Mouse (Mus musculus): ENCODE data around the gene Mindy4. TPM values are rescaled to one million over a fixed set of nuclear protein-coding genes. Genes with fewer than 3 reads are reported as not detected.

The Mindy4 gene
- polyA plus RNA-seq, 1 experiment from 2014 or later, result 14.4 TPM

DNA sequence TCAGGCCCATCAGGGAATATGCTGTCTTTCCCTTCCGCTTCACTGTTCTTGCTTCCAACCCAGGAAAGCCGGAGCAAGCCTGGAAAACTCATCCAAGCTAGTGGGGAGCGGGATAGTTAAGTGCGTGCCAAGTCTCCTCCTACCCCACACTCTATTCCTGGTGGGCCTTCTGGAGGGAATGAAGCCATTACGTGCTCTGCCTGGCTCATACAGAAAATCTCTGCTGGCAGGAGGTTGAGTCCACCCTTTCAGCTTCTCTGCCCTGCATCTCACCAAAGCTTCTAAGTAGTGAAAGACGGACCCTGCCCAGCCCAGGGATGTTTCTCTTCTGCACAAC lies 129.6 kb downstream of the Mindy4 start:
- 36% methylated on average over 6 of the region's 6 CpGs for WGBS

DNA sequence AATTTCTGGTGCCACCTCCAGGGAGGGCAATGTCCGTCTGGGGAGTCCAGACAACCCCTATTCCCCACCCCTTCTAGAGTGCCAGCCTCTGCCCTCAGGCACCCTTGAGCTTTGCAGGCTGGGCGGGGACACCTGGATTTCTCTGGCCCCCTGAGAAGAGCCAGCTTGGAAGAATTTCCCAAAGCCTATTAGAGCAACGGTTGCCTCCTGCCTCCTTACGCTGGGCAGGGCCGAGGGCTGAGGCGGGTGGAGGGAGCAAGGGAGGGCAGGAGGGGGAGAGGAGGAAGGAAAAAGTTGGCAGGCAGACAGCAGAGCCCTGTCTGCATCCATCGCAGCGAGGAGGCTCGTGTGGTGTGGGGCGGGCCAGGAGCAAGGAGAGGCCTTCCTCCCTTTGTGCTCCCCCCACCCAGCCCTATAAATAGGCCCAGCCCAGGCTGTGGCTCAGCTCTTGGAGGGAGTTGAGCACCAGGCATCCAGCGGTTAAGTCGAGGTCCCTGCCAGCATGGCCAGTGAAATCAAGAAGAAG lies 132.9 kb downstream of the Mindy4 start, which contains the start of gene Aqp1:
Gene Aqp1, plus strand, starts transcription at position 444 of the 526 bp plus-strand sequence.
- peak; percentile 74 for ATAC-seq
- peaks cover 25% of the 10 kb centered on the region for H3K4me1 ChIP-seq (replicated peaks; ENCODE audit: control insufficient read depth, insufficient read depth, low read length)
- no peak within 1 kb of the TSS for H3K4me3 ChIP-seq (replicated peaks; ENCODE audit: low read length)
- no peaks in the 10 kb centered on the region for H3K9me3 ChIP-seq (ENCODE audit: control insufficient read depth, low read length)
- no peak within 1 kb of the TSS for H3K4me2 ChIP-seq (ENCODE audit: low read length)
- H3K27me3 ChIP-seq (replicated peaks; ENCODE audit: control insufficient read depth, insufficient read depth, low read length), result no peaks in the 10 kb centered on the region
- no peaks in the 10 kb centered on the region for H3K36me3 ChIP-seq (ENCODE audit: control insufficient read depth, insufficient read depth)
- no peak within 1 kb of the TSS for H3K27ac ChIP-seq (ENCODE audit: low read length)
- WGBS, result 12% methylated on average over 12 of the region's 12 CpGs
- no peak within 1 kb of the TSS for H3K9ac ChIP-seq (replicated peaks; ENCODE audit: low read depth, low read length)

More for the DNA sequence above, 129.6 kb downstream of the Mindy4 start:
- Histone ChIP-seq H3K36me3 (ENCODE audit: control insufficient read depth, insufficient read depth) (no peaks in the 10 kb centered on the region), H3K27ac (ENCODE audit: low read length) (no peak overlapping the region), H3K4me3 (replicated peaks; ENCODE audit: low read length) (no peak overlapping the region), H3K4me1 (replicated peaks; ENCODE audit: control insufficient read depth, insufficient read depth, low read length) (peaks cover 25% of the 10 kb centered on the region), H3K27me3 (replicated peaks; ENCODE audit: control insufficient read depth, insufficient read depth, low read length) (no peaks in the 10 kb centered on the region), H3K9me3 (ENCODE audit: control insufficient read depth, low read length) (no peaks in the 10 kb centered on the region), H3K4me2 (ENCODE audit: low read length) (no peak overlapping the region), H3K9ac (replicated peaks; ENCODE audit: low read depth, low read length) (no peak overlapping the region)
- peak; percentile 87 for ATAC-seq

GRCm38 (mm10) chr6:55337242-55337641 lies 134.1 kb downstream of the Mindy4 start:
- no peaks in the 10 kb centered on the region for H3K27me3 ChIP-seq (replicated peaks; ENCODE audit: control insufficient read depth, insufficient read depth, low read length)
- no peaks in the 10 kb centered on the region for H3K36me3 ChIP-seq (ENCODE audit: control insufficient read depth, insufficient read depth)
- 84% methylated on average over 5 of the region's 5 CpGs for WGBS
- H3K27ac ChIP-seq (ENCODE audit: low read length), result no peak overlapping the region
- no peak overlapping the region for H3K4me2 ChIP-seq (ENCODE audit: low read length)
- no peaks in the 10 kb centered on the region for H3K9me3 ChIP-seq (ENCODE audit: control insufficient read depth, low read length)
- no peak overlapping the region for H3K9ac ChIP-seq (replicated peaks; ENCODE audit: low read depth, low read length)
- H3K4me1 ChIP-seq (replicated peaks; ENCODE audit: control insufficient read depth, insufficient read depth, low read length), result peaks cover 21% of the 10 kb centered on the region
- H3K4me3 ChIP-seq (replicated peaks; ENCODE audit: low read length), result no peak overlapping the region
- ATAC-seq, result no peak

DNA sequence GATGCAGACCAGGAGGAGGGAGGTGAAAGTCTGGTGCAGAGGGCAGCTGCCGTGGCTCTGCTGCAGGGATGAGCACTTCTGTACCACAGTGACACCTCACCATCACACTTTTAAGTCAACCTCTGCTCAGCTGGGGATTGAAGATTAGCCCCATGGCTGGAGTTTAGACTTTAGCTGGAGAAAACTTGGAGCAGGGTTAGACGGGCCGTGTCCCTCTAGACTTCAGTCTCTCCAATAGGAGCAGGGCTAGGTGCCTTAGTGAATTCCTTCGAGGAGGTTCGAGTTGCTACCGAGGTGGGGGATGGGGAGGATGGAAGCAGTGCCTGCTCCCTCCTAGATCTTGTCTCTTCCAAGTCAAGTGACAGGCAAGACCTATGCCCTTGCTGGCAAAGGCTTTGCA lies 134.9 kb downstream of the Mindy4 start:
- Histone ChIP-seq H3K4me2 (ENCODE audit: low read length) (no peak overlapping the region), H3K9ac (replicated peaks; ENCODE audit: low read depth, low read length) (no peak overlapping the region), H3K27ac (ENCODE audit: low read length) (no peak overlapping the region), H3K27me3 (replicated peaks; ENCODE audit: control insufficient read depth, insufficient read depth, low read length) (no peaks in the 10 kb centered on the region), H3K4me1 (replicated peaks; ENCODE audit: control insufficient read depth, insufficient read depth, low read length) (peaks cover 12% of the 10 kb centered on the region), H3K9me3 (ENCODE audit: control insufficient read depth, low read length) (no peaks in the 10 kb centered on the region), H3K36me3 (ENCODE audit: control insufficient read depth, insufficient read depth) (no peaks in the 10 kb centered on the region), H3K4me3 (replicated peaks; ENCODE audit: low read length) (no peak overlapping the region)
- 59% methylated on average over 6 of the region's 6 CpGs for WGBS
- ATAC-seq, result no peak

GRCm38 (mm10) chr6:55338934-55339825 lies 136.0 kb downstream of the Mindy4 start:
- Histone ChIP-seq H3K9ac (replicated peaks; ENCODE audit: low read depth, low read length) (no peak overlapping the region), H3K4me1 (replicated peaks; ENCODE audit: control insufficient read depth, insufficient read depth, low read length) (peaks cover 9% of the 10 kb centered on the region), H3K4me3 (replicated peaks; ENCODE audit: low read length) (no peak overlapping the region), H3K9me3 (ENCODE audit: control insufficient read depth, low read length) (no peaks in the 10 kb centered on the region), H3K27ac (ENCODE audit: low read length) (no peak overlapping the region), H3K4me2 (ENCODE audit: low read length) (no peak overlapping the region), H3K27me3 (replicated peaks; ENCODE audit: control insufficient read depth, insufficient read depth, low read length) (no peaks in the 10 kb centered on the region), H3K36me3 (ENCODE audit: control insufficient read depth, insufficient read depth) (no peaks in the 10 kb centered on the region)
- WGBS, result 83% methylated on average over 9 of the region's 9 CpGs
- no peak for ATAC-seq

- no peaks in the 10 kb centered on the region for H3K4me1 ChIP-seq (replicated peaks; ENCODE audit: control insufficient read depth, insufficient read depth, low read length)
- H3K27me3 ChIP-seq (replicated peaks; ENCODE audit: control insufficient read depth, insufficient read depth, low read length), result no peaks in the 10 kb centered on the region
- ATAC-seq, result no peak
- 24% methylated on average over 5 of the region's 5 CpGs for WGBS
- no peak overlapping the region for H3K4me2 ChIP-seq (ENCODE audit: low read length)
- H3K27ac ChIP-seq (ENCODE audit: low read length), result no peak overlapping the region
- H3K9ac ChIP-seq (replicated peaks; ENCODE audit: low read depth, low read length), result no peak overlapping the region
- H3K4me3 ChIP-seq (replicated peaks; ENCODE audit: low read length), result no peak overlapping the region
- H3K36me3 ChIP-seq (ENCODE audit: control insufficient read depth, insufficient read depth), result no peaks in the 10 kb centered on the region
- H3K9me3 ChIP-seq (ENCODE audit: control insufficient read depth, low read length), result no peaks in the 10 kb centered on the region
These were observed 138.5 kb downstream of the Mindy4 start for GRCm38 (mm10) chr6:55341688-55342087.

DNA sequence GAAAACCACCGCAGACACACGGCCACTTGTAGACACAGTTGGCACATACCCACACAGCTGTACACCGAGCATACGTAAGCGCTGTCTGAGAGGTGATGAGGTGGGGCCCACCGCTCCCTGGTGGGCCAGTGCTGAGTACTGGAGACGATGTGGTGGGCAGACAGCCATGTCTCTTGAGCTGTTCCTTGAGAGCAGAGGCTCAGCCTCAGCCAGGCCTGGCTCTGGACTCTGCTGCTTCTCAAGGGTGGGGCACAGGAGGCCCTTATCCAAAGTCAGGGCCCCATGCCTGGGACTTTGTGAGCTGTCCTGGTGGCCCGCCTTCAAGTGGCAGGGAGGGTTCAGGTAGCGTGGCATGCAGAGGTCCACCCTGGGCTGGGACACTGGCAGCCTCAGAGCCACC lies 139.1 kb downstream of the Mindy4 start:
- Histone ChIP-seq H3K27me3 (replicated peaks; ENCODE audit: control insufficient read depth, insufficient read depth, low read length) (no peaks in the 10 kb centered on the region), H3K9ac (replicated peaks; ENCODE audit: low read depth, low read length) (no peak overlapping the region), H3K9me3 (ENCODE audit: control insufficient read depth, low read length) (no peaks in the 10 kb centered on the region), H3K4me2 (ENCODE audit: low read length) (no peak overlapping the region), H3K4me3 (replicated peaks; ENCODE audit: low read length) (no peak overlapping the region), H3K27ac (ENCODE audit: low read length) (no peak overlapping the region), H3K36me3 (ENCODE audit: control insufficient read depth, insufficient read depth) (no peaks in the 10 kb centered on the region), H3K4me1 (replicated peaks; ENCODE audit: control insufficient read depth, insufficient read depth, low read length) (no peaks in the 10 kb centered on the region)
- 60% methylated on average over 9 of the region's 9 CpGs for WGBS
- no peak; the same call in 1 of the 2 replicates for ATAC-seq

DNA sequence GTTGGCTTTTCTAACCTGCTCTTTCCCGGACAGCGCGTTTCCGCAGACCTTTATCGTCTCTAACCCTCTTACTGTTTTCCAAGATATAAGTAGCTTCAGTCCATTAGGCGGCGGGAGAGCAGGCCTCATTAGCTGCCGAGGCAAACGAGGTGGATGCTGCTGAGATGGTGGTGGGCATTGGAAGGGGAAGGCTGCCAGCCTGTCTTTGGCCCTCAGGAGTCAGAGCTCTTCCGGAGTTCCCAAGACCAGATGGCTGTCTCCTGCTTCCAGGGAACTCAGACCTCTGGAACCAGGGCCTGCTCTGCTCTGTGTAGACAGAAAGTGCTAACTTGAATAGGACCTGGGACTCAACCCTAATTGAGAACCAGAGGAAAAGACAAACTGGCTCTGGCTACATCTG lies 140.3 kb downstream of the Mindy4 start:
- H3K4me2 ChIP-seq (ENCODE audit: low read length), result no peak overlapping the region
- no peaks in the 10 kb centered on the region for H3K9me3 ChIP-seq (ENCODE audit: control insufficient read depth, low read length)
- H3K9ac ChIP-seq (replicated peaks; ENCODE audit: low read depth, low read length), result no peak overlapping the region
- no peaks in the 10 kb centered on the region for H3K27me3 ChIP-seq (replicated peaks; ENCODE audit: control insufficient read depth, insufficient read depth, low read length)
- H3K4me1 ChIP-seq (replicated peaks; ENCODE audit: control insufficient read depth, insufficient read depth, low read length), result no peaks in the 10 kb centered on the region
- H3K36me3 ChIP-seq (ENCODE audit: control insufficient read depth, insufficient read depth), result no peaks in the 10 kb centered on the region
- no peak overlapping the region for H3K4me3 ChIP-seq (replicated peaks; ENCODE audit: low read length)
- 65% methylated on average over 10 of the region's 10 CpGs for WGBS
- ATAC-seq, result no peak
- H3K27ac ChIP-seq (ENCODE audit: low read length), result no peak overlapping the region

GRCm38 (mm10) chr6:55344291-55345016 lies 141.3 kb downstream of the Mindy4 start:
- Histone ChIP-seq H3K4me3 (replicated peaks; ENCODE audit: low read length) (no peak overlapping the region), H3K4me2 (ENCODE audit: low read length) (no peak overlapping the region), H3K36me3 (ENCODE audit: control insufficient read depth, insufficient read depth) (no peaks in the 10 kb centered on the region), H3K9me3 (ENCODE audit: control insufficient read depth, low read length) (no peaks in the 10 kb centered on the region), H3K27me3 (replicated peaks; ENCODE audit: control insufficient read depth, insufficient read depth, low read length) (no peaks in the 10 kb centered on the region), H3K4me1 (replicated peaks; ENCODE audit: control insufficient read depth, insufficient read depth, low read length) (no peaks in the 10 kb centered on the region), H3K27ac (ENCODE audit: low read length) (no peak overlapping the region), H3K9ac (replicated peaks; ENCODE audit: low read depth, low read length) (no peak overlapping the region)
- ATAC-seq, result no peak
- 88% methylated on average over 9 of the region's 9 CpGs for WGBS
